Mouse (Mus musculus) intestine, embryonic 15.5 days (tissue): ENCODE measurements at regions not wholly inside any gene's neighbourhood (a gene's known extent, or its start where the extent isn't known, plus 50 kb on each side); places are given as distances from the start of the nearest gene placed in this dataset.

Source experiments
- ATAC-seq: fragments of 200-750 bp; cut with Nextera tagmentation; 2 replicates; pipeline ENCODE4 v1.8.0; 2017; ENCODE audit warnings: moderate TSS enrichment, moderate library complexity
- H3K27ac ChIP-seq: fragments of 300-500 bp; sonication (generic); 2 replicates; pipeline ENCODE4 v1.5.1; 2015; ENCODE audit warnings: mild to moderate bottlenecking, inconsistent platforms
- H3K27me3 ChIP-seq: fragments of 300-500 bp; sonication (generic); replicated peaks from 2 replicates; pipeline ENCODE4 v1.6.1; 2015; ENCODE audit warnings: inconsistent platforms
- H3K36me3 ChIP-seq: fragments of 300-500 bp; sonication (generic); 2 replicates; pipeline ENCODE4 v1.6.1; 2015; ENCODE audit warnings: inconsistent platforms
- H3K4me1 ChIP-seq: fragments of 300-500 bp; sonication (generic); replicated peaks from 2 replicates; pipeline ENCODE4 v1.6.1; 2015; ENCODE audit warnings: inconsistent platforms
- H3K4me2 ChIP-seq: fragments of 300-500 bp; sonication (generic); replicated peaks from 2 replicates; pipeline ENCODE4 v1.6.1; 2015; ENCODE audit warnings: mild to moderate bottlenecking, inconsistent platforms
- H3K4me3 ChIP-seq: fragments of 300-500 bp; sonication (generic); replicated peaks from 2 replicates; pipeline ENCODE4 v1.5.1; 2015; ENCODE audit warnings: inconsistent platforms
- H3K9ac ChIP-seq: fragments of 300-500 bp; sonication (generic); 2 replicates; pipeline ENCODE4 v1.6.1; 2015; ENCODE audit warnings: inconsistent platforms
- H3K9me3 ChIP-seq: fragments of 300-500 bp; sonication (generic); 2 replicates; pipeline ENCODE4 v1.6.1; 2016; ENCODE audit warnings: inconsistent platforms
- WGBS: fragments of 180-500 bp; shearing (Covaris S2); methylation state at CpG from one replicate; pipeline ENCODE4 v1.1.7; 2015; 5-methylcytosine and 5-hydroxymethylcytosine counted together

DNA sequence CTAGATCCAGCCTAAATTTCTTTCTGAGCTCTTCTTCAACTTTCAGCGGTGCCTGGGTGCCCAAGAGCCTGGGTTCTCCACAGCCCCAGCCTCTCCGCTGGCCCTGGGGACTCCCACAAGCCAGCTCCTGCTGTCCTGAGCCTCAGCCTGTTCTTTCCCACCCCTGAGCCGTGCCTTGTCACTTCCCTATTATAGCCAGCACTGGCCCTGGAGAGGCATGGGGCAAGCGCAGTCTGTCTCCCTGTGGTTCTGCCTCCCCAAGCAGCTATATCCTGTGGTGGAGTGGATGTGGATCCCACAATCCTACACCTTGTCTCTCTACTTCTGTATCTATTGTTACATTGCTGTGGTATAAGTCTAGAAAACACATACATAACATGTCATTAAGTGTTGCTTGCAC, 128.6 kb upstream of the Hgf start:
- no peak overlapping the region for H3K4me2 ChIP-seq
- no peaks in the 10 kb centered on the region for H3K4me1 ChIP-seq
- H3K9ac ChIP-seq: no peak overlapping the region
- H3K4me3 ChIP-seq: no peak overlapping the region
- no peaks in the 10 kb centered on the region for H3K27me3 ChIP-seq
- no peaks in the 10 kb centered on the region for H3K9me3 ChIP-seq
- WGBS: 83% methylated on average over 4 of the region's 4 CpGs
- ATAC-seq: no peak
- no peaks in the 10 kb centered on the region for H3K36me3 ChIP-seq
- H3K27ac ChIP-seq: no peak overlapping the region

DNA sequence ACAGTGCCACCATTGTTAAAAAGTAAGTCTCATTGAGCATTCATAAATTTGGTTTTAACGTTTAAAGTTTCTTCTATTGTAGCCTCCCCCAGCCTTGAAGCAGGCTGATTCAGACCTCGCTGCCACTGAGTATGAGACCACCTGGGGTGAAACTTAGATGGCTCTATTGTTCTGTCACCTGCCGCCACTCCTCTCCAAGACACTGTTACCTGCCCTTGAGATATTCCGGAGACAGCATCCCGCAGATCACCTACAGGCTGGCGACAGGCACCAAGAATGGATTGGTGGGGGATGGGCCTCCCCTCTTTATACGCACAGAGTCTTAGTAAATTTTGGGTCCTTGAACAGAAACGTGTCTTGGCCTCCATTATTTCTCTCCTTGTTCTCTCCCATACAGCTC, 128.0 kb upstream of the Hgf start:
- no peaks in the 10 kb centered on the region for H3K27me3 ChIP-seq
- 55% methylated on average over 8 of the region's 8 CpGs for WGBS
- no peaks in the 10 kb centered on the region for H3K4me1 ChIP-seq
- H3K9me3 ChIP-seq: no peaks in the 10 kb centered on the region
- no peak overlapping the region for H3K4me3 ChIP-seq
- no peak for ATAC-seq
- H3K9ac ChIP-seq: no peak overlapping the region
- H3K36me3 ChIP-seq: no peaks in the 10 kb centered on the region
- no peak overlapping the region for H3K4me2 ChIP-seq
- no peak overlapping the region for H3K27ac ChIP-seq

DNA sequence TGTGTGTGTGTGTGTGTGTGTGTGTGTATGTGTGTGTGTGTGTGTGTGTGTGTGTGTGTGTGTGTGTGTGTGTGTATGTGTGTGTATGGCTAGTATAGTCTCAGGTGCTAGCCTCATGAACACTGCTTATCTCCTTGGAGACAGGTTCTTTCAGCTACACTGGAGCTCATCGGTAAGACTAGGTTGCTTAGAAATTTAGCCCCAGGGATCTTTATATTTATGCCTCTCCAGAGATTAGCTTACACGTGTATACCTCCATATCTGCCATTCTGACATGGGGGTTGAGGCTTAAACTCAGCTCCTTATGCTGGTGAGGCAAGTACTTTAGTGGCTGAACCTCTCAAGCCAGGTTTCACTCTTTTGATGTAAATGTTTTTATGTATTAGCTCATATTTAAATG, 127.0 kb upstream of the Hgf start:
- Histone ChIP-seq H3K36me3 (no peaks in the 10 kb centered on the region), H3K4me1 (no peaks in the 10 kb centered on the region), H3K9ac (no peak overlapping the region), H3K9me3 (no peaks in the 10 kb centered on the region), H3K4me2 (no peak overlapping the region), H3K27ac (no peak overlapping the region), H3K4me3 (no peak overlapping the region), H3K27me3 (no peaks in the 10 kb centered on the region)
- WGBS: 62% methylated on average over 2 of the region's 2 CpGs
- no peak for ATAC-seq

DNA sequence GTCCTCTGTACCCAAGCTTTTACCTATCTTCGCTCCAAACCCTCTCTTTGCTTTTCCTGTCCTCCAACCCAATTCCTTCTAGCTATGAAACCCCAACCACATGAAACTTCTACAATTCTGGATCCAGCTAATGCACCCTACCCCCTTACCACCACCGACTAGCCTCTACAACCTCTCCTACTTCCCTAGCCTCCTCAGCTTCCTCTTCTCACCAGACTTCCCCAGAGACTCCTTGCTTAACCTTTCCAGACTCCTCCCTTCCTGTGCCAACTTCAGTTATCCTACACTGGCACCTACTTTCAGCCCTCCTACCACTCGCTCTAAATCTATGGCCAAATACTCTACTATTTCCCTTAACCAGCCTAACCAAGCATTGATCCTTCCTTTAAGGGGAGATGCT, 118.7 kb upstream of the Hgf start:
- H3K9me3 ChIP-seq: no peaks in the 10 kb centered on the region
- no peaks in the 10 kb centered on the region for H3K27me3 ChIP-seq
- H3K4me2 ChIP-seq: no peak overlapping the region
- no peak overlapping the region for H3K4me3 ChIP-seq
- no peaks in the 10 kb centered on the region for H3K36me3 ChIP-seq
- no peaks in the 10 kb centered on the region for H3K4me1 ChIP-seq
- 90% methylated on average over 3 of the region's 3 CpGs for WGBS
- H3K27ac ChIP-seq: no peak overlapping the region
- H3K9ac ChIP-seq: no peak overlapping the region
- ATAC-seq: no peak

DNA sequence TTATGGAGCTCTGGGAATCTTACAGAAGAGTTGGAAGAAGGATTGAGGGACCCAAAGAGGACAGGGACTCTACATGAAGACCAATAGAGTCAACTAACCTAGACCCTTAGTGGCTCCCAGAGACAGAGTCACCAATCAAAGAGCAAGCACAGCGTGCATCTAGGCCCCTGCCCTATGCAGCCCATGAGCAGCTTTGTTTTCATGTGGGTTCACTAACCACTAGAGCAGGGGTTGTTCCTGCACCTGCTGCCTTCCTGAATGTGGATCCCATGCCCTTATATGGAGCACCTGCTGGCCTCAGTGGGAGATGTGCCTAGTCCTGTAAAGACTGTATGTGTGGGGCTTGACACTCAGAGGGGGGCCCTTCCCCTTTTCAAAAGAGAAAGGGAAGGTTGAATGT, 108.2 kb upstream of the Hgf start:
- H3K27me3 ChIP-seq: no peaks in the 10 kb centered on the region
- 90% methylated on average over 1 of the region's 1 CpGs for WGBS
- ATAC-seq: no peak
- no peaks in the 10 kb centered on the region for H3K36me3 ChIP-seq
- H3K4me2 ChIP-seq: no peak overlapping the region
- no peaks in the 10 kb centered on the region for H3K9me3 ChIP-seq
- no peak overlapping the region for H3K9ac ChIP-seq
- H3K4me1 ChIP-seq: no peaks in the 10 kb centered on the region
- no peak overlapping the region for H3K27ac ChIP-seq
- H3K4me3 ChIP-seq: no peak overlapping the region

DNA sequence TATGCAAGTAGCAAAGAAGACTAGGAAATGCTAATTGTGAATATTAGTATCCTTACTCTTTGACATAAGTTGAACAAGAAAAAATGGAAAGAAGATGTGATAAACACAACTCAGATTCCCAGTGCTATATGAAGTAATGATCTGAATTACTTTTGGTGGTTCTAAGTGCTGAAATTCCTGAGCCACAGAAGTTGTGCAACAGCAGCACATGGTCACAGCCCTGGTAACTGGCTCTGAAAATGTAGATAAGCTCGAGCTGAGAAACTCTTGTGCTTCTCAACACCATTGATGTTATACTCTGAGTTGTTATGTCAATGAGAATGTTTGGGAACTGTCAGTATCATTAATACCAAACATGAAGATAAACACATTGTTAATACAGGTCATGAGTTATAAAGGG, 106.3 kb upstream of the Hgf start:
- WGBS: 58% methylated on average over 1 of the region's 1 CpGs

DNA sequence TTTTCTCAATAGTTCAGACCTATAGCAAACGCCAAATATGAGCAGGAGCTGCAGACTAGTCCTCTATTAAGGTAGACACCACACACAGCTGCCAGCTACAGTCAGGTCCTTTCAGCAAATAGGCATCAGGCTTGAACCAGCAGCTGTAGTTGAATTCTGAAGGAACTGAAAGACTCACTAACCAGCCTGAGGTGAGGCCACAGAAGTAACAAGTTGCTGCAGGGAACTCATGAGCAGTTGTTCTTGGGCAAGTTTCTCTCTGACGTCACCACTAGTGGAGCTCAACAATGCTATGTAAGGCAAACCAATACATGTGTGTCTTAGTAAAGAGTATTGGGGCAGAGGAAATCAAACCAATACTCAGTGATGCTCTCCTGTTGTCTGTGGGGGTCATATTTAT, 91.5 kb upstream of the Hgf start:
- H3K27me3 ChIP-seq: no peaks in the 10 kb centered on the region
- H3K36me3 ChIP-seq: no peaks in the 10 kb centered on the region
- 91% methylated on average over 2 of the region's 2 CpGs for WGBS
- H3K4me1 ChIP-seq: no peaks in the 10 kb centered on the region
- no peak overlapping the region for H3K27ac ChIP-seq
- H3K9ac ChIP-seq: no peak overlapping the region
- H3K4me2 ChIP-seq: no peak overlapping the region
- no peak overlapping the region for H3K4me3 ChIP-seq
- ATAC-seq: no peak
- H3K9me3 ChIP-seq: no peaks in the 10 kb centered on the region

More for the DNA sequence above, 106.3 kb upstream of the Hgf start:
- Histone ChIP-seq H3K27me3 (no peaks in the 10 kb centered on the region), H3K4me2 (no peak overlapping the region), H3K4me3 (no peak overlapping the region), H3K36me3 (no peaks in the 10 kb centered on the region), H3K27ac (no peak overlapping the region), H3K9ac (no peak overlapping the region), H3K9me3 (no peaks in the 10 kb centered on the region), H3K4me1 (no peaks in the 10 kb centered on the region)
- no peak for ATAC-seq

DNA sequence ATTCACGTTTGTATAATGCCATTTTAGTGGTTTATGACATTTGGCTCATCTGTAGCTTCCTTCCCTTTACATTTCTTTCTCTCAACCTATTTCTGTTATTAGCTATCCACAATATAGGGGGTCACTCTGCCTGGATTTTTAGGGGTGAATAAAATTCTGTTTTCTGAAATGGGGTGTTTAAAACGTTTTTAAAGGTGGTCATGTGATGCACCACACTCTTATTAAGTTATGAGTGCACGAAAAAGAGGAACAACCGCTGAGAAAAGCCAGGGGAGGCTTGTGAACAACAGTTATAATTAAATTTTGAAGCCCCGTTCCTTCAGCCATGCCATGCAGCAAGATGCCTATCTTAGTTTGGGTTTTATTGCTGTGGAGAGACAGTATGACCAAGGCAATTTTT, 87.0 kb upstream of the Hgf start:
- 71% methylated on average over 5 of the region's 5 CpGs for WGBS
- Histone ChIP-seq H3K27ac (no peak overlapping the region), H3K4me3 (no peak overlapping the region), H3K4me2 (no peak overlapping the region), H3K4me1 (peaks cover 6% of the 10 kb centered on the region), H3K27me3 (no peaks in the 10 kb centered on the region), H3K36me3 (no peaks in the 10 kb centered on the region), H3K9ac (no peak overlapping the region), H3K9me3 (no peaks in the 10 kb centered on the region)
- no peak for ATAC-seq

DNA sequence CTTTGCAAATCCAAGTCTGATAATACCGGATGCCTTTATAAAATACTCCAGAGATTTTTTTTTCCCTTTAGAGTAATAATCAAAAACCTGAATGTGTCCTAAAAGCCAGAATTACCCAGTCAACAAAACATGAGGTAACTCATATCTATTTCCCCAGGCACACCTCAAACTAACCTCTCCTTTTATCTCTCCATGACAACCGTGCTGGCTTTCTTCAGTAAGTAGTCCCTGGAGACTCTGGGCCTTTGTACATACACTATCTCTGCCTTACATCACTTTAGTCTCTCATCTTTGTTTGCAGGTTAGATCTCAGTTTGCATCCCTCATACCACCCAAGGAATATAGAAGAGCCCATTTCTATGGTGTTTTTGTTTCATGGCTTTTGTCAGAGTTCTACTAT, 84.7 kb upstream of the Hgf start:
- no peak for ATAC-seq
- Histone ChIP-seq H3K27me3 (no peaks in the 10 kb centered on the region), H3K36me3 (no peaks in the 10 kb centered on the region), H3K9ac (no peak overlapping the region), H3K9me3 (no peaks in the 10 kb centered on the region), H3K4me3 (no peak overlapping the region), H3K4me2 (no peak overlapping the region), H3K4me1 (peaks cover 6% of the 10 kb centered on the region), H3K27ac (no peak overlapping the region)
- 67% methylated on average over 2 of the region's 2 CpGs for WGBS

DNA sequence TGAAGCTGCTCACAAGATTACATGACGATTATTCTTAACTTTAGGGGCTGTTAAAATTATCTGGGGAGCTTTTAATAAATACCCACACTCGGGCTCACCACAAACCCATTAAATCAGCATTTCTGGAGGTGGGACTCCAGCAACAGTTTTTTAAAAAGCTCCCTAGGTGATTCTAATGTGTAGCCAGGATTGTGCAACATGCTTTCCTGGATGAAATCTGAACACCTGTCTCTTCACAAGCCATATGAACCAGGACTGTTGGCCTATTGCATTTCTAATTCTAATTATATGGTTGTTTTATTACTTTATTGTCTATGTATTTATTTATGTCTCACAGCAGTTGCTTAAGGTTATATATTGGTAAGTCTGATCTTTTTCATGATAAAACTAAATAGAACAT, 84.1 kb upstream of the Hgf start:
- Histone ChIP-seq H3K36me3 (no peaks in the 10 kb centered on the region), H3K9ac (no peak overlapping the region), H3K4me1 (peaks cover 6% of the 10 kb centered on the region), H3K27ac (no peak overlapping the region), H3K4me3 (no peak overlapping the region), H3K27me3 (no peaks in the 10 kb centered on the region), H3K9me3 (no peaks in the 10 kb centered on the region), H3K4me2 (no peak overlapping the region)
- WGBS: 62% methylated on average over 2 of the region's 2 CpGs
- no peak for ATAC-seq

DNA sequence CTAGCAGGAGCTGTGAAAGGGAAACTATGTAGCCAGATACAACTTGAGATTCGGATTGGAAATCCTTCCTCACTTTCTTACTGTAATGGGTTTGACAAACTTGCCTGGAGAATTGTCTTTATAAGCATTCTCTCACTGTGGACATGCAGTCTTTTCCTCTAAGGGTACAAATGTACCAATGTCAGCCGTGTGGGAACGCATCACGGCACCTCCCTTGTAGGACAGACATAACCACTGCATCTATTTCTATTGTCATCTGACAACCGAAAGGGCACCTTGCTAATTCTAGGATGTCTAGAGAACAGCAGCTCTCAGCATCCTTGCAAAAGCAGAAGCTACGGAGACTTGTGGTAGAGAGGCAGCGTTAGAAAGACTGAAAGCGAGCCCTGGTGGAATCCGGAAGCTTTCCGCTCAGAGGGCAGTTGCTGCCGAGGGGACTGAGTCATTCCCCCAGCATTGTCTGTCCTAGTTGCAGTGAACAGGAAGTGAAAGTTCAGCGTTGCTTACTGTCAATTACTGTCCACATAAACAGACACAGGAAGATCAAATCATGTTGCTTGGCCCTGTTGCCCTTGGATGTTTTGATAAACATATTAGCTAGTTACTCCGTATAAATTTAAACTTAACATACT, 83.5 kb upstream of the Hgf start:
- 0 out of 2 replicates have a peak overlapping the region, but pooled peaks have one; percentile 1 for H3K9ac ChIP-seq
- peak overlapping the region; percentile 66; the same call in 1 of the 2 replicates for H3K27ac ChIP-seq
- H3K9me3 ChIP-seq: no peaks in the 10 kb centered on the region
- peak overlapping the region; percentile 31 for H3K4me2 ChIP-seq
- H3K4me3 ChIP-seq: no peak overlapping the region
- ATAC-seq: peak; percentile 84
- H3K27me3 ChIP-seq: no peaks in the 10 kb centered on the region
- no peaks in the 10 kb centered on the region for H3K36me3 ChIP-seq
- H3K4me1 ChIP-seq: peaks cover 6% of the 10 kb centered on the region
- 40% methylated on average over 13 of the region's 13 CpGs for WGBS

DNA sequence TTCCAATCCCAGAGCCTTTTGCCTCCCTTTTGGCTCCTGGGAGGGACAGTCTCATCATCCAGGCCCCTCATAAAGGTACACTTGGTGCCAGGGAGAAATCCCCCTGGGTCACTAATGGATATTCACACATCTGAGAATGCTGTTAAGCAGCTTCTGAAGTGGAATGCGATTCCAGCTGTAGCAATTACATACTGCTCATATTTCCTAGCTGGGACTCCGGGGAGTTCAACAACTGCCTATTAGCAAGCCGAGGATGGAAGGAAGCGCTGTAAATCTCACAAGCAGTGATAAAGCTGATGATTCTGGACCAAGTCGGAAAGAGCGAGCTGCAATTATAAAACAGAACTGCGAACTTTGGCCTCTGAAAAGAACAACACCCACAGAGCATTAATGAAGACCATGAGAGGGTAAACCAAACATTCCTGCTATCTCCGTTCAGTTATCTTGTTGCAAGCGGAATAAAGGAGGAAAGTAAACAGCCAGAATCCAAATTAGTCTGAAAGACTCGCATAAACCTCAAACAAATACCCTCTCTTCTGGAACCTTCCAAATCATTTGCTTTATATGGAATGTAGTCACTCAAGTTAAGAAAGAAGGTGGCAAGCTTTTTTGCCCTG, 82.8 kb upstream of the Hgf start:
- WGBS: 7% methylated on average over 10 of the region's 10 CpGs

DNA sequence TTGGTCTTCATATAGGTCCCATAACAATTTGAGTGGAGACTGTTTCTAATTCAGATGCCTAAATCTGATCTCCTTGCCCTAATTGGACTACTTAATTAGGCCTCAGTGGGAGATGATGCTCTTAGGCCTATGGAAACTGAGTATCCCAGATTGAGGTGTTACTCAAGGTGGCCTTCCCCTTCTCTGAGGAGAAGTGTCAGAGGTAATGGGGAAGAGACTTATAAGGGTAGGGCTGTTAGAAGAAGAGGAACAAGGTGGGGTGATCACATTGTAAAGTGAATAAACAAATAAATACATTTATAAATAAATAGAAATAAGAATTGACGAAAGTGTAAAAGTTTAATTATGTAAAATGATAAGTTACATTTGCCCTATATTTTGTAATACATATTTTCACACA, 65.3 kb upstream of the Hgf start:
- 89% methylated on average over 1 of the region's 1 CpGs for whole genome bisulfite sequencing
- ATAC-seq: no peak
- H3K36me3 ChIP-seq: no peaks in the 10 kb centered on the region
- H3K4me1 ChIP-seq: no peaks in the 10 kb centered on the region
- H3K4me2 ChIP-seq: no peak overlapping the region
- H3K27ac ChIP-seq: no peak overlapping the region
- H3K4me3 ChIP-seq: no peak overlapping the region
- H3K9me3 ChIP-seq: no peaks in the 10 kb centered on the region
- H3K27me3 ChIP-seq: no peaks in the 10 kb centered on the region
- H3K9ac ChIP-seq: no peak overlapping the region

More for the DNA sequence above, 82.8 kb upstream of the Hgf start:
- Histone ChIP-seq H3K4me1 (peaks cover 6% of the 10 kb centered on the region), H3K9me3 (no peaks in the 10 kb centered on the region), H3K27ac (peak overlapping the region; percentile 66), H3K36me3 (no peaks in the 10 kb centered on the region), H3K9ac (no peak overlapping the region), H3K27me3 (no peaks in the 10 kb centered on the region), H3K4me3 (no peak overlapping the region), H3K4me2 (peak overlapping the region; percentile 31)
- peak; percentile 85 for ATAC-seq
